Mouse (Mus musculus): ENCODE data around the gene Fuca1. TPM values are rescaled to one million over a fixed set of nuclear protein-coding genes. Genes with fewer than 3 reads are reported as not detected.
A peak's percentile ranks its signal among the peaks of the same experiment; 100 is the strongest.

Gene Fuca1
- total RNA-seq, 2 experiments from 2014 or later = 50.9 to 56.1 TPM

- no peak for DNase-seq (ENCODE audit: low spot score in 2 of 2)
Observed at GRCm38 (mm10) chr4:135950365-135950764, 29.8 kb downstream of the Fuca1 start.

GRCm38 (mm10) chr4:135951505-135951904 is 31.0 kb downstream of the Fuca1 start:
- DNase-seq (ENCODE audit: low spot score in 2 of 2) = no peak

- no peak for DNase-seq (ENCODE audit: low spot score in 2 of 2)
Observed at GRCm38 (mm10) chr4:135953179-135953578, 32.6 kb downstream of the Fuca1 start.

- peak; percentile 85 to 91 for DNase-seq (ENCODE audit: low spot score in 2 of 2)
Observed at GRCm38 (mm10) chr4:135954241-135954640, 33.7 kb downstream of the Fuca1 start.

- no peak for DNase-seq (ENCODE audit: low spot score in 2 of 2)
Observed at GRCm38 (mm10) chr4:135955886-135956285, 35.4 kb downstream of the Fuca1 start.

GRCm38 (mm10) chr4:135958354-135958753 is 37.8 kb downstream of the Fuca1 start:
- DNase-seq (ENCODE audit: low spot score in 2 of 2) = no peak

GRCm38 (mm10) chr4:135960717-135961116 is 40.2 kb downstream of the Fuca1 start:
- DNase-seq (ENCODE audit: low spot score in 2 of 2) = peak; percentile 80 to 81

GRCm38 (mm10) chr4:135961709-135962108 is 41.2 kb downstream of the Fuca1 start:
- DNase-seq (ENCODE audit: low spot score in 2 of 2) = no peak

GRCm38 (mm10) chr4:135962198-135962597 is 41.7 kb downstream of the Fuca1 start:
- no peak for DNase-seq (ENCODE audit: low spot score in 2 of 2)

GRCm38 (mm10) chr4:135962946-135963345 is 42.4 kb downstream of the Fuca1 start:
- no peak for DNase-seq (ENCODE audit: low spot score in 2 of 2)

GRCm38 (mm10) chr4:135963457-135964193 is 43.1 kb downstream of the Fuca1 start, which contains the start of gene Gale:
Gene Gale, plus strand, starts transcription at chr4:135963727.
- DNase-seq (ENCODE audit: low spot score in 2 of 2) = peak; percentile 87 to 92

GRCm38 (mm10) chr4:135964426-135964825 is 43.9 kb downstream of the Fuca1 start:
- peak; percentile 59 to 67 for DNase-seq (ENCODE audit: low spot score in 2 of 2)

GRCm38 (mm10) chr4:135965113-135965512 is 44.6 kb downstream of the Fuca1 start:
- no peak for DNase-seq (ENCODE audit: low spot score in 2 of 2)

- DNase-seq (ENCODE audit: low spot score in 2 of 2) = no peak
Observed at GRCm38 (mm10) chr4:135966283-135966682, 45.7 kb downstream of the Fuca1 start.

GRCm38 (mm10) chr4:135967086-135967760 is 46.7 kb downstream of the Fuca1 start:
- no peak for DNase-seq (ENCODE audit: low spot score in 2 of 2)

- DNase-seq (ENCODE audit: low spot score in 2 of 2) = no peak
Observed at GRCm38 (mm10) chr4:135968271-135968869, 47.8 kb downstream of the Fuca1 start.

- DNase-seq (ENCODE audit: low spot score in 2 of 2) = no peak
Observed at GRCm38 (mm10) chr4:135969070-135969750, 48.7 kb downstream of the Fuca1 start.

GRCm38 (mm10) chr4:135970585-135970984 is 50.0 kb downstream of the Fuca1 start:
- DNase-seq (ENCODE audit: low spot score in 2 of 2) = no peak

- DNase-seq (ENCODE audit: low spot score in 2 of 2) = no peak
Observed at GRCm38 (mm10) chr4:135971805-135972555, 51.4 kb downstream of the Fuca1 start.

- DNase-seq (ENCODE audit: low spot score in 2 of 2) = peak; percentile 90 to 92
Observed at GRCm38 (mm10) chr4:135972556-135972906, 52.0 kb downstream of the Fuca1 start, which contains the start of gene Lypla2. Gene Lypla2, minus strand, starts transcription at chr4:135972626.
